Mouse (Mus musculus): ENCODE data around the gene Iqcd. TPM values are rescaled to one million over a fixed set of nuclear protein-coding genes. Genes with fewer than 3 reads are reported as not detected.

The Iqcd gene
- total RNA-seq, 2 experiments from 2014 or later: 0.79 to 0.80 TPM

- DNase-seq (ENCODE audit: extremely low spot score in 1 of 2, low spot score in 1 of 2): no peak
Observed at GRCm38 (mm10) chr5:120652915-120653701, 64.3 kb downstream of the Iqcd start.

GRCm38 (mm10) chr5:120653873-120654272 is 65.1 kb downstream of the Iqcd start:
- no peak for DNase-seq (ENCODE audit: extremely low spot score in 1 of 2, low spot score in 1 of 2)

- peak in 1 of 2 experiments; percentile 53 for DNase-seq (ENCODE audit: extremely low spot score in 1 of 2, low spot score in 1 of 2)
Observed at GRCm38 (mm10) chr5:120656281-120656751, 67.5 kb downstream of the Iqcd start.

Other genes starting within 250 kb of the Iqcd start
- gene Lhx5, start 157.3 kb upstream of the Iqcd start, total RNA-seq (2021): not detected
- gene Sdsl, start 116.2 kb upstream of the Iqcd start, total RNA-seq (2021): 1 to 10 TPM; 7.1 to 9.1 TPM
- gene Sds, start 112.5 kb upstream of the Iqcd start, total RNA-seq (2021): under 1 TPM in 1 of 2 experiments, not detected in 1; 0.22 TPM
- gene Plbd2, start 85.4 kb upstream of the Iqcd start, total RNA-seq (2021): 10 to 100 TPM; 61.5 to 70.3 TPM
- 10 to 100 TPM in 1 of 2 experiments, 1 to 10 TPM in 1; 6.5 to 14.3 TPM for gene Slc8b1, start 77.8 kb upstream of the Iqcd start, total RNA-seq (2021)
- 10 to 100 TPM; 31.0 to 39.9 TPM for gene Tpcn1, start 343 bp upstream of the Iqcd start, total RNA-seq (2021)
- 10 to 100 TPM; 23.9 to 25.5 TPM for gene Rita1, start 23.6 kb downstream of the Iqcd start, total RNA-seq (2021)
- 10 to 100 TPM; 40.7 to 42.5 TPM for gene Ddx54, start 23.7 kb downstream of the Iqcd start, total RNA-seq (2021)
- gene Cfap73, start 45.2 kb downstream of the Iqcd start, total RNA-seq (2021): under 1 TPM; 0.39 to 0.42 TPM
- 100 to 1,000 TPM in 1 of 2 experiments, 10 to 100 TPM in 1; 92.7 to 100 TPM for gene Rasal1, start 59.8 kb downstream of the Iqcd start, total RNA-seq (2021)
- 10 to 100 TPM; 67.2 to 78.5 TPM for gene Dtx1, start 122.9 kb downstream of the Iqcd start, total RNA-seq (2021)
- under 1 TPM in 1 of 2 experiments, not detected in 1; 0.10 TPM for gene Oas2, start 160.8 kb downstream of the Iqcd start, total RNA-seq (2021)
- gene Oas3, start 188.6 kb downstream of the Iqcd start, total RNA-seq (2021): not detected
- not detected for gene Oas1e, start 206.5 kb downstream of the Iqcd start, total RNA-seq (2021)
- gene Oas1c, start 223.5 kb downstream of the Iqcd start, total RNA-seq (2021): 1 to 10 TPM in 1 of 2 experiments, under 1 TPM in 1; 0.81 to 1.3 TPM